Mouse (Mus musculus) midbrain, embryonic 15.5 days (tissue): ENCODE results near the gene Cabp1. TPM values are rescaled to one million over a fixed set of nuclear protein-coding genes. Genes with fewer than 3 reads are reported as not detected.
"Not testable (repeated sequence)": the region's sequence is repeated elsewhere in the genome, so short reads cannot be mapped to it uniquely, and the experiment has no call there.

Source experiments
- ATAC-seq: fragments of 200-750 bp; cut with Nextera tagmentation; replicated peaks from 2 replicates; pipeline ENCODE4 v1.8.0; 2017; ENCODE audit warnings: moderate TSS enrichment
- H3K27ac ChIP-seq: fragments of 300-500 bp; sonication (generic); 2 replicates; pipeline ENCODE4 v1.5.1; 2015; ENCODE audit warnings: mild to moderate bottlenecking, inconsistent platforms
- H3K27me3 ChIP-seq: fragments of 300-500 bp; sonication (generic); replicated peaks from 2 replicates; pipeline ENCODE4 v1.6.1; 2015; ENCODE audit warnings: inconsistent platforms
- H3K36me3 ChIP-seq: fragments of 300-500 bp; sonication (generic); replicated peaks from 2 replicates; pipeline ENCODE4 v1.6.1; 2015; ENCODE audit warnings: inconsistent platforms
- H3K4me1 ChIP-seq: fragments of 300-500 bp; sonication (generic); 2 replicates; pipeline ENCODE4 v1.6.1; 2015; ENCODE audit warnings: inconsistent platforms
- H3K4me2 ChIP-seq: fragments of 300-500 bp; sonication (generic); 2 replicates; pipeline ENCODE4 v1.6.1; 2015; ENCODE audit warnings: inconsistent platforms, mild to moderate bottlenecking, moderate library complexity
- H3K4me3 ChIP-seq: fragments of 300-500 bp; sonication (generic); 2 replicates; pipeline ENCODE4 v1.5.1; 2015; ENCODE audit warnings: mild to moderate bottlenecking, inconsistent platforms
- H3K9ac ChIP-seq: fragments of 300-500 bp; sonication (generic); 2 replicates; pipeline ENCODE4 v1.6.1; 2015; ENCODE audit warnings: mild to moderate bottlenecking, inconsistent platforms
- H3K9me3 ChIP-seq: fragments of 300-500 bp; sonication (generic); 2 replicates; pipeline ENCODE4 v1.6.1; 2016; ENCODE audit warnings: inconsistent platforms
- WGBS: fragments of 180-500 bp; shearing (Covaris S2); methylation state at CpG from one replicate; pipeline ENCODE4 v1.1.7; 2015; ENCODE audit warnings: mixed read lengths; 5-methylcytosine and 5-hydroxymethylcytosine counted together
- polyA plus RNA-seq: library from polyadenylated mRNA; unstranded; fragments of >200 nt; fragmentation: Nextera tagmentation; extraction: Ambion mirVana; gene quantifications from 2 replicates; pipeline ENCODE4 v1.2.1, GENCODE M21; 2015

The Cabp1 gene
- polyA plus RNA-seq, 1 experiment from 2014 or later, result 5.2 TPM

DNA sequence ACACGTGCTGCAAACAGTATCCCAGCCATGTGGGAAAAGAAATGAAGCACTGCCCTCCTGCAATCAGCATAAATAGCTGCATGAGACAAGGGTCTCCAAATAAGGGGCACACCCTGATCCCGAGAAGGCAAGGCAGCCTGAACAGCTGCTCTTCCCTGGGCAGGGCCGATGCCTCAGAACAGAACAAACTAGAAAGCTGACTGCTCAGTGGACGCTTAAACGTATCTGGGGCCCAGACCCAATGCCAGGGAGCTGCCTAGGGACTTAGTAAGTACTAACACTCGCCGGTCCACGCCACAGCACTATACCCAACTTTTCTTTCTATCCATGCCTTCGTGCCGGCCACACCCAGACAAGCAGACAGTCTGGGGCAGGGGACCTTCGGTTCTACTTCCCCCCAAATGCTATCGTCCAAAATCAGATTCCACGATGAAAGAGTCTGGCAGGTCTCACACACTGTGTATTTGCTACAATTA is 39.0 kb downstream of the Cabp1 start:
- H3K9me3 ChIP-seq, result no peaks in the 10 kb centered on the region
- H3K9ac ChIP-seq, result peak overlapping the region; percentile 26; the same call in 1 of the 2 replicates
- H3K4me1 ChIP-seq, result peaks cover 51% of the 10 kb centered on the region
- ATAC-seq, result no peak
- peaks cover 4% of the 10 kb centered on the region for H3K36me3 ChIP-seq
- no peak overlapping the region for H3K4me3 ChIP-seq
- peak overlapping the region; percentile 92 for H3K4me2 ChIP-seq
- H3K27ac ChIP-seq, result no peak overlapping the region
- no peaks in the 10 kb centered on the region for H3K27me3 ChIP-seq
- WGBS, result 79% methylated on average over 13 of the region's 13 CpGs

DNA sequence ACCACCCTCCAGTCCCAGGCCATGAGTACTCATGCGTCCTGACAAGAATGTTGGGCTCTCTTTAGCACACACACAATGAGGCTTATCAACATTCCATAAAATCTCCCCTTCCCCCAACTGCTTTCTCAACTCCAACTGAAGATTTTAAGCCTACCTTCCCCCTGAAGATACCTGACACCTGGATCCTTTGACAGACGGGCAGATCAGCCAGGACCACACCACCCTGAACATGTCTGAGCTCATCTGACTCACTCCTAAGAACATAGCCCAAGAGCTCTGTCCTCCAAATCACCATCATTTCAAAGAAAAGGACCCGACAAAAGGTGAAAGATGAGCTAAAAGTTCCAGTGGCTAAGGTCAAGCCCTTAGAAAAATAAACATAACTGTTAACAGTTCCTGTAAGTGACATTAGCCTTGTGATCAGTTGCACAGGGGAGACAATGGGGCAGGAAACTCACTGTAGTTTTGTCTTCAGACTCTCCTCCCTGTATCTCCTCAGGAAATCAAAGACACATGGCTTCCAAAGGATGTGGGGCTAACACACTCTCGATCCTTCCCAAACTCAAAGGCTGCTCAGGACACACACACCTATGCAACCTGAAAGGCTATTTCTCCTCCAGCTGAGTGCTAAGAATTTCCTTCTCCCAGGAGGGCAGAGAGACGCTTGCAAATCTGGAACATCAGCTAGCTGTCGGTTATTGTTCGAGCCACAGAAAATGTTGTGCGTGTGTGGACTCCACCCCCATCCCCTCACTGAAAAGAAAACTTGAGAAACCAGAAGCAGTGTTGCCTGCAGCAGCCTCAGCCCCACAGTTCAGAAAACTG is 41.8 kb downstream of the Cabp1 start:
- no peak for ATAC-seq
- no peaks in the 10 kb centered on the region for H3K9me3 ChIP-seq

DNA sequence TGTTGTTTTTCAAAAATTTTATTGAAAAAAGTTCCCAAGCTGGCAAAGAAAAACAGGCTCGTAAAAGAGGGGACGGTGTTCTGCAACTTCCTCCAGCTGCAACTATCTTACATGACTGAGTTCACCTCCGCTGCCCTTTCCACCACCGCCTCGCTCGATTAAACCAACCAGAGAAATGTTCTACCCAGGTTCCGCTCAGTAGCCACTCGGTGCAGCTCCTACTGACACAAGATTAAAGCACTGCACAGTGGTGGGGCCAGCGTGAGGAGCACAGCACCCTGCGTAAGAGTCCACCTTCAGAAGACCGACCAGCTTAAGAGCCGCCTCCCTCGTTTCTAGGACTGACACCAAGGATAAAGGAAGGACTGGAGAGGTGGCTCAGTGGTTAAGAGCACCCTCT is 42.7 kb downstream of the Cabp1 start:
- peaks cover 35% of the 10 kb centered on the region for H3K4me1 ChIP-seq
- no peaks in the 10 kb centered on the region for H3K27me3 ChIP-seq
- no peak overlapping the region for H3K27ac ChIP-seq
- H3K4me2 ChIP-seq, result no peak overlapping the region
- no peak overlapping the region for H3K9ac ChIP-seq
- H3K36me3 ChIP-seq, result peaks cover 29% of the 10 kb centered on the region
- H3K4me3 ChIP-seq, result no peak overlapping the region
- no peaks in the 10 kb centered on the region for H3K9me3 ChIP-seq
- 85% methylated on average over 13 of the region's 13 CpGs for WGBS
- ATAC-seq, result no peak

More for the DNA sequence above, 41.8 kb downstream of the Cabp1 start:
- Histone ChIP-seq H3K4me1 (peaks cover 44% of the 10 kb centered on the region), H3K9ac (no peak overlapping the region), H3K36me3 (peaks cover 23% of the 10 kb centered on the region), H3K27me3 (no peaks in the 10 kb centered on the region), H3K27ac (no peak overlapping the region), H3K4me2 (no peak overlapping the region), H3K4me3 (no peak overlapping the region)
- 75% methylated on average over 8 of the region's 8 CpGs for WGBS

DNA sequence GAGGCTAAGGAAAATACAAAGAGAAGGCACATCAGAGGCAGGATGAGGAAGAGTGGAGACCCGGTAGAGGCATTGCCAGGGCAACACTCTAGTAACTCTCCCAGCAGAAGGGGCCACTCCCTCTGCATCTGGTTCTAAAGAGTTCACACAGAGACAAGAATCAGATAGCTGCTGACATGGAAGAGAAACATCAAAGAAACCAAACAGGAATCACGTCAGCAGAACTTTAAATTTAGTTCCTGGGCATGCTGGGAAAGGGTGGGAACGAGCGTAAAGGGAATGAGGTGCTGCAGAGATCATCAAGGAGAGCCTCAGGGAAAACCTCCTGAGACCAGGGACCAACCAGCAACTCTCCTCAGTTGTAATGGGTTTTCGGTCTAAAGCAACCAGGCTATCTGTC is 43.2 kb downstream of the Cabp1 start:
- Histone ChIP-seq H3K36me3 (peaks cover 34% of the 10 kb centered on the region), H3K4me3 (no peak overlapping the region), H3K4me2 (no peak overlapping the region), H3K9me3 (no peaks in the 10 kb centered on the region), H3K27me3 (no peaks in the 10 kb centered on the region), H3K4me1 (peaks cover 30% of the 10 kb centered on the region), H3K9ac (no peak overlapping the region), H3K27ac (no peak overlapping the region)
- 79% methylated on average over 5 of the region's 5 CpGs for WGBS
- ATAC-seq, result no peak

DNA sequence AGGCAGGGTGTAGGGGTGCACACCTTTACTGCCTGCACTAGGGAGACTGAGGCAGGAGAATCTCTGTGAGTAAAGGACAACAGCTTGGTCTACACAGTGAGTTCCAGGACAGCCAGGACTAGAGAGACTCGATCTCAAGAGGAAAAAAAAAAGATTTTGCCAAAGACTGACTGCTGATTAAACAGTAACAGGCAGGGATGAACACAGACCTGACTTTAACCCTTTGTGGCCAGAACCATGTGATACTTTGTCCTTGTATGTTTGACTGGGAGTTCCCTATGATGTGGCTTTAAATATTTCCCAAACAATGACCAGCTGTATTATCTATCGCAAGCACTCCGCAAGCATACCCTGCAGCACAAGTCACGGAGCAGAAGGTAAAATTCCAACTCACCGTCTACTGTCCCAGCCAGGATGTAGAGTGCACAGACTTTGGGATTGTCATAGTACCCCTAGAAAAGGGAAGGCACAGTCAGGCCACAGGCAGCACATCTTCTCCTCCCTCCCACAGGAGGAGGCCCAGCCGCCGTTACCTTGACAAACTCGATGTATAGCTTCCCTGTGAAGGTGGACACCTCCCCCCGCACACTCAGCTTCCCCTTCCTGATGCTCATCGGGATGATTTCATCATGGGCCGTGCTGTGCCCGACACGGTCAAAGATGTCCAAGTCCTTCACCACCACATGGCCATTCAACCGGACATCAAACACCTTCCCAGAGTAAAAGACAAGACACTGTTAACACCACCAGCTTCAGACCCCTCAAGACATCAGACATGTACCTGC is 44.3 kb downstream of the Cabp1 start:
- Histone ChIP-seq H3K4me1 (peaks cover 19% of the 10 kb centered on the region), H3K4me3 (no peak overlapping the region), H3K36me3 (peaks cover 38% of the 10 kb centered on the region), H3K9me3 (no peaks in the 10 kb centered on the region), H3K27ac (no peak overlapping the region), H3K27me3 (no peaks in the 10 kb centered on the region), H3K4me2 (no peak overlapping the region), H3K9ac (no peak overlapping the region)
- no peak for ATAC-seq
- WGBS, result 95% methylated on average over 14 of the region's 14 CpGs

DNA sequence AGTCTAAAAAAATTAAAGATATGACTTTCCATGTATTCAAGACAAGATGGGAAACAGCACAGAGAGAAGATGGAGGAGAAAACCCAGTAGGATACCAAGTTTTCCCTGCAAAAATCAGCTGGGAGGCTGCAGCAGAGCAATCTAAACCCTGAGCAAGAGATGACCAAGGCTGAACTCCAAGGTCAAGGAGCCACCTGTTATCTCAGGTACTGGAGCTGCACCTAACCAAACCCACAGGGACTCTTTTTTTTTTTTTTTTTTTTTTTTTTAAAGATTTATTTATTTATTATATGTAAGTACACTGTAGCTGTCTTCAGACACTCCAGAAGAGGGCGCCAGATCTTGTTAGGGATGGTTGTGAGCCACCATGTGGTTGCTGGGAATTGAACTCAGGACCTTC is 45.3 kb downstream of the Cabp1 start:
- H3K4me3 ChIP-seq, H3K4me2 ChIP-seq, H3K27ac ChIP-seq, H3K27me3 ChIP-seq, H3K9ac ChIP-seq, ATAC-seq, H3K9me3 ChIP-seq: not testable (repeated sequence)
- no CpG with 5 or more reads among the region's 1 CpGs for WGBS
- H3K4me1 ChIP-seq, result peaks cover 10% of the 10 kb centered on the region
- H3K36me3 ChIP-seq, result peaks cover 38% of the 10 kb centered on the region

DNA sequence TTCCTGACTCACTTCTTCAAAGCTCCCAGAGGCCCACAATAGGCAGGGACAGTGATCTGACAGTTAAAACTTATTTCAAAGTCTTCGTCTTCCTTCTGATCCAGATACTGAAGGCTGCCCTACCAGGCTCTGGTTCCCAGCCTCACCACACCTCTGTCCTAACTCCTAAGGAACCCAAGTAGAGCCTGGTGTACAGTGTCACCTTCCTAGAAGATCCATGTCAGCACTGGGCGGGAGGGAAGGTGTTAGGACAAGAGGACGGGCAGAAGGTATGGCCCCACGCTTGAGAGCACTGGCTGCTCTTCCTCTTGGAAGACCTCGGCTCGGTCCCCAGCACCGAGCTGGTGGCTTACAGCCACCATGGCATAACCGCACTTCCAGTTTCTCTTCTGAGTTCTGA is 45.8 kb downstream of the Cabp1 start:
- Histone ChIP-seq H3K27me3 (no peaks in the 10 kb centered on the region), H3K27ac (no peak overlapping the region), H3K4me1 (peaks cover 7% of the 10 kb centered on the region), H3K4me3 (no peak overlapping the region), H3K36me3 (peaks cover 38% of the 10 kb centered on the region), H3K4me2 (no peak overlapping the region), H3K9ac (no peak overlapping the region), H3K9me3 (no peaks in the 10 kb centered on the region)
- WGBS, result 91% methylated on average over 8 of the region's 8 CpGs
- no peak for ATAC-seq

DNA sequence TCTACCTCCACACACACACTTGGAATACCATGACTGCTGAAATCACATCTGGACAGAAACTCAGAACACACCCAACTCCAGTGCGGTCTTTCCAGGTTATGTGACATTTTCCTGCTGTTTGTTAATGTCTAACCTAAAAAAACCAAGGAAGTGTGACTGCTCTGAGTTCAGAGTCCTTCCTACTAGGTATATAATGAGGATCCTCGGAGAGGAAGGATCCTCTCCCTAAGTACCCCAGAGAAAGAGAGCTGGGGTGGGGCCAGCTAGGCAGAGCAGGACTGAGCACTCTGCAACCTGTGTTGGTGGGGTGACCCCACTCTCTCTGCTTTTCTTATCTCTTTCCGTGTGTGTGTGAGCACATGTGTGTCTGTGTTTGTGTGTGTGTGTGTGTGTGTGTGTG is 46.8 kb downstream of the Cabp1 start:
- peaks cover 38% of the 10 kb centered on the region for H3K36me3 ChIP-seq
- no peak overlapping the region for H3K4me2 ChIP-seq
- no peaks in the 10 kb centered on the region for H3K9me3 ChIP-seq
- no peaks in the 10 kb centered on the region for H3K4me1 ChIP-seq
- H3K27ac ChIP-seq, result no peak overlapping the region
- H3K27me3 ChIP-seq, result no peaks in the 10 kb centered on the region
- 93% methylated on average over 3 of the region's 3 CpGs for WGBS
- ATAC-seq, result no peak
- H3K4me3 ChIP-seq, result no peak overlapping the region
- no peak overlapping the region for H3K9ac ChIP-seq

DNA sequence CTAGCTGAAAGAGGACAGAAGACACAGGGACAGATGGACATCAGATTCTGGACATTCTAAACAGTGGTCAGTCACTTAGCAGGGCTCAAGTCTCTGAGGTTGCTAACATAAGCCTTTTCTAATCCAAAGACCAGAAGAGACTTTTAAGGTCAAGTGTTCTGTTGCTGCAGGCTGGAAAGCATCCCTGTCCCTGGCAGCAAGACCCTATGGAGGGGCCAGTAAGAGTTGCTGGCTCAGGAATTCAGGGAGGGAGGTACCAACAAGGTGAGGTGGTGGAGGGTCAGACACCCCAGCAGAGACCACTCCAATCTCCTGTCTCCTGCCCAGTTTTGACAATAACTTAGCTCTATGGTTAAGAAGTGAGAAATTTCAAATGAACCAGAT is 47.4 kb downstream of the Cabp1 start:
- ATAC-seq, result no peak
- Histone ChIP-seq H3K4me2 (no peak overlapping the region), H3K4me1 (no peaks in the 10 kb centered on the region), H3K36me3 (peaks cover 38% of the 10 kb centered on the region), H3K4me3 (no peak overlapping the region), H3K27me3 (no peaks in the 10 kb centered on the region), H3K9me3 (no peaks in the 10 kb centered on the region), H3K9ac (no peak overlapping the region), H3K27ac (no peak overlapping the region)

DNA sequence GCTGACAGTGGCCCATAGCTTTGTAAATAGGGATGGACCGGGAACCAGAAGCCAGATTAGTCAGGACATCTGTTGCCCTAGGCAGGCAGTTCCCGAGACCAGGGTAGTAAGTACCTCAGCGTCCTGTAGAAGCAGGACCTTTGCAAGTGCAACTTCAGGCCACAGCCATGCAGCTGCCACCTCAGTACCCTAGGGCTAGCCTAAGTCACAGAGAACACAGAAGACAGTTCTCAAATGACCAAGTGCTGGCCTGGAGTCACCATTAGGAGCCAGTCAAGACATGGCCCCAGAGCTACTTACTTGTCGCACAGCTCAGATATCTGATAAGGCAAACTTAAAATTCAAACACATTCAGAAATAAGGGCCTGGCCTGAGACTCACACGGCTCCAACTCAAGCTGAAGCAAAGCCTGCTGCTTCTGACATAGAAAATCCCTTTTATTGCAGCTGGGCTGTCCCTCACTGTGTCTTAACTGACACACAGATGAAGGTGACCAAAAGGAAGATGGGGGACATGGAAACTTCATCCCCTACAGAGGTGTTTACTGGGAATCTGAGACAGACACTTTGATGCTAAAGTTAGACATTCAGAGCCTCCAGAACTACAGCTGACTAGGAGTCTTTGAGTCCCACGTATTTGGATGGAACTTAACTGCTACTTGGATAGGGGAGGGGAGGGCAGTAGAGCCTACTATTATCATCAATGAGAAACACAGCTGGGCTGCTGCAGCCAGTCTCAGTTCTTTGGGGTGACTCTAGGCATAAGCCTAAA is 48.0 kb downstream of the Cabp1 start:
- Histone ChIP-seq H3K4me1 (no peaks in the 10 kb centered on the region), H3K4me3 (no peak overlapping the region), H3K4me2 (no peak overlapping the region), H3K27me3 (no peaks in the 10 kb centered on the region), H3K9ac (no peak overlapping the region), H3K9me3 (no peaks in the 10 kb centered on the region), H3K27ac (no peak overlapping the region), H3K36me3 (peaks cover 38% of the 10 kb centered on the region)
- no peak for ATAC-seq
- 93% methylated on average over 6 of the region's 6 CpGs for WGBS

DNA sequence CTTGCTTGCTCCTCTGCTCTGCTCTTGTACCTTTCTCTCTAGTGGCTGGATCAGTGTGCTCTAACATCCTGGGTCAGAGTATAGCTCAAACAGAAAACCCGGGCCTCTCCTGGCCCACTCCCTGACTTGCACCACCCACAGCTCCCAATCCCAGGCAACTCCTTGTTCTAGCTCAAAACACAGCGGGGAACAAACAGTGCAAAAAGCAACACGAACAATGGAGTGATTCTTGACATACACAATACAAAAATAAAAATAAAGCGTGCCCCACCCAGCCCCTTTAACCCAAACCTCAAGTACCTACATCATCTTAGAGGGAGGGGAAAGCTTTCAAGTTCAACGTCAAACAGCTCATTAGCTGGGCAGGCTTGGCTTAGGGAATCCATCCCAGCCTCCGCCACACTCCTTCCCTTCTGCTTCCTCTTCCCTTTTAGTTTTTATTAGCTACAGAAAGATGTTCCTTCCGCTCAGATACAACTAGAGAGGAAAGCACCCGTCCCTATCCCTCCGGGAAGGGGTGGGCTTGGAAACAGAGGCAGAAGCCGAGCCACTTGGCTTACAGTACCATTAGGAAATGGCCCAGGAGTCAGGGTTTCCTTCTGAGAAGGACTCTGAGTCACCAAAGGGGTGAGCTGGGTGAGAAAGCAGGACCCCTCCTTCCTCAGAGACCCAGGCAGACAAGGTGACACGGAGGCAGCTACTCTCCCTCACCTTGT is 48.8 kb downstream of the Cabp1 start:
- no peak overlapping the region for H3K4me2 ChIP-seq
- no peak overlapping the region for H3K9ac ChIP-seq
- H3K4me3 ChIP-seq, result no peak overlapping the region
- no peaks in the 10 kb centered on the region for H3K9me3 ChIP-seq
- WGBS, result 82% methylated on average over 11 of the region's 11 CpGs
- H3K27me3 ChIP-seq, result no peaks in the 10 kb centered on the region
- H3K4me1 ChIP-seq, result no peaks in the 10 kb centered on the region
- peaks cover 36% of the 10 kb centered on the region for H3K36me3 ChIP-seq
- no peak overlapping the region for H3K27ac ChIP-seq
- ATAC-seq, result no peak

DNA sequence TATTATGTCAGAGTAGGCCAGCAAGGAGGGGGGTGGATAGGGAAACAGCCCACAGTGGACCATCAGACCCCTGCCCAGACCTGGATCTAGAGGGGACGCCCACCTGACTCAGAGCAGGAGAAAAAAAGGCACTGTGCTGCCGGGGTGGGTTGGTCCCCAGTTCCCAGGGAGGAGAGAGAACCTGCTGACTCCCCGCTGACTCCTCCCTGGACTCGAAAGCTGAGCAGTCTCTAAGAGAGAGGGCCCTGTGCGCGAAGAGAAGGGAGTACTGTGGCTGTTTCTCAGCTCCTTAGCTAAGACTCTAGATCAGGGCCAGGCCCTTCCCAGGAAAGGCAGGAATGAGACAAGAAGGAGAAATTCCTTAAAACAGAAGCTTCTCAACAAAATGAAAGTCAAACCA is 49.7 kb downstream of the Cabp1 start:
- Histone ChIP-seq H3K9ac (no peak overlapping the region), H3K9me3 (no peaks in the 10 kb centered on the region), H3K4me1 (no peaks in the 10 kb centered on the region), H3K4me2 (no peak overlapping the region), H3K27ac (no peak overlapping the region), H3K27me3 (no peaks in the 10 kb centered on the region), H3K36me3 (peaks cover 27% of the 10 kb centered on the region), H3K4me3 (no peak overlapping the region)
- WGBS, result 74% methylated on average over 6 of the region's 6 CpGs
- no peak for ATAC-seq
